Mouse (Mus musculus): ENCODE results near the gene Lyst. TPM values are rescaled to one million over a fixed set of nuclear protein-coding genes. Genes with fewer than 3 reads are reported as not detected.

Lyst gene
- total and polyA plus RNA-seq, 3 experiments = 2.9 to 3.1 TPM; not detected in 1

DNA sequence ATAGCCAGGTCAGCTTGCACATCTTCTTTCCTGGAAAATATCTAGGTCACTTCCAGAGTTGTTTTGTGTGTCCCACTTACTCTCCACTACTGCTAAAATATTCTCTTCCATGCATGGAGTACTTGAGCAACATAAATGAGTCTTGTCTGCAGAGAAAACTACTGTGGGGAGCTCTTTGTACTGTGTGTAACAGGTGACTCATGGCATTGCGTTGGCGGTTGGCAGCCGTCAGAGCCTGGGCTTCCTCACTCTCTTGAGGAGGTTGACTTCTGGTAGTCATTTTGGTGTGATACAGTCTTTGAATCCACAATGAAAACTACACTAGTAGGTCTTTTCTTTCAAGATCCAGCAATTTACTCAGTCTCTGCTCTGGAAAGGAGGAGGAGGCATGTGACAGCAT lies 201.8 kb downstream of the Lyst start:
- Histone ChIP-seq H3K27ac (ENCODE audit: control insufficient read depth, low read depth, low read length) (no peak overlapping the region), H3K79me2 (ENCODE audit: control insufficient read depth, insufficient read depth, low read length, poor library complexity) (no peaks in the 10 kb centered on the region), H3K9me3 (replicated peaks; ENCODE audit: insufficient read depth, low read length) (no peaks in the 10 kb centered on the region)

DNA sequence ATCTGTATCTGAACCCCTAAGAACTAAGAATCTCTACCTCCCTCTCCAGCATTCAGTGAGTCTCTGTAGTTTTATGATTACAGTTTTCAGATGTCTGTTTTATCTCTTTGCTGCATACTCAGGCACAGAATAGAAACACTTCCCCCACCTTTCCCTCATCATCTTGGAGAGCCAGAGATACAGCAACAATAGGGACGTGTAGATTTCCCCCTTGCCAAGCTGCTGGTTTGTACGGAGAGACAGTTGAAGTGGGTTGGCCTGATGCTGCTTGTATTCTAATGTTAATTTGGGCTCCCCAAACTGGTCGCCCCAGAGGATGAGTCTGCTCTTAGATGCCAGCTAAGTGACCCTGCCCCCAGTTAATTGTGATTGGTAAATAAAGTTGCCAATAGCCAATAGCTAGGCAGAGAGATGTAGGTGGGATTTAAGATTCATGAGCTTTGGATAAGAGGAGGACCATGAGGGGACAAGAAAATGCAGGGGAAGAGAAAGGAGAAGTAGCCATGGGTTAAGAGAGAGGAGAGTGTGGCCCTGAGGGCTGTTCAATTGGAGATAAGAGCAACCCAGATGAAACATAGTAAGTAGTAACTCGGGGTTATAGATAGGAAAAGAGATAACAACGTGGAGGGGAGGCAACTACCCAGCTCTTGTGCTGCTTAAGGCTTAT lies 205.1 kb downstream of the Lyst start:
- TF ChIP-seq CHD1 (IDR thresholded peaks at IDR 0.05; ENCODE audit: low read depth, low read length) (no peak), MAFK (IDR thresholded peaks at IDR 0.05; ENCODE audit: borderline replicate concordance, low read depth, low read length) (0 out of 2 replicates have a peak, but pooled peaks have one; percentile 19), POLR2AphosphoS2 (IDR thresholded peaks at IDR 0.05; ENCODE audit: low read length) (no peak), SIN3A (IDR thresholded peaks at IDR 0.05; ENCODE audit: low read length) (peak; percentile 70), MAX (IDR thresholded peaks at IDR 0.05; ENCODE audit: low read length) (peak; percentile 55), POLR2AphosphoS5 (IDR thresholded peaks at IDR 0.05; ENCODE audit: borderline replicate concordance, low read depth, low read length) (no peak), ZMIZ1 (IDR thresholded peaks at IDR 0.05; ENCODE audit: low read depth, low read length) (peak; percentile 23; the same call in 1 of the 2 replicates), TCF12 (IDR thresholded peaks at IDR 0.05; ENCODE audit: low read depth, low read length) (peak; percentile 91), CHD2 (IDR thresholded peaks at IDR 0.05; ENCODE audit: low read length) (peak; percentile 50), ETS1 (IDR thresholded peaks at IDR 0.05; ENCODE audit: low read depth, low read length) (peak; percentile 83), RCOR1 (IDR thresholded peaks at IDR 0.05; ENCODE audit: low read depth, low read length) (peak; percentile 96), TBP (IDR thresholded peaks at IDR 0.05; ENCODE audit: low read depth, low read length) (0 out of 2 replicates have a peak, but pooled peaks have one; percentile 4), MAZ (IDR thresholded peaks at IDR 0.05; ENCODE audit: low read depth, low read length) (peak; percentile 53; the same call in 1 of the 2 replicates), TAL1 (IDR thresholded peaks at IDR 0.05; ENCODE audit: low read length) (peak; percentile 76), MYC (IDR thresholded peaks at IDR 0.05; ENCODE audit: low read depth, low read length) (peak; percentile 82), EP300 (IDR thresholded peaks at IDR 0.05; ENCODE audit: low read depth in 1 of 2, low read length in 2 of 2) (peak; percentile 82 to 83), GABPA (IDR thresholded peaks at IDR 0.05; ENCODE audit: low read depth, low read length) (no peak), GATA1 (IDR thresholded peaks at IDR 0.05; ENCODE audit: low read depth, low read length) (peak; percentile 96)
- no peaks in the 10 kb centered on the region for H3K27me3 ChIP-seq (ENCODE audit: control insufficient read depth in 1 of 2, insufficient read depth in 2 of 2, low read length in 2 of 2)
- H3K9ac ChIP-seq (ENCODE audit: control insufficient read depth, low read depth, low read length, poor library complexity, severe bottlenecking) = no peak overlapping the region
- H3K79me2 ChIP-seq (ENCODE audit: control insufficient read depth, insufficient read depth, low read length, poor library complexity) = no peaks in the 10 kb centered on the region
- H3K9me3 ChIP-seq (replicated peaks; ENCODE audit: insufficient read depth, low read length) = no peaks in the 10 kb centered on the region
- H3K36me3 ChIP-seq (ENCODE audit: control insufficient read depth in 1 of 2, insufficient read depth in 2 of 2, low read length in 2 of 2) = peaks cover 0 to 24% of the 10 kb centered on the region in 2 experiments; a peak in 2 of 4 replicates
- peaks cover 11 to 36% of the 10 kb centered on the region in 2 experiments for H3K4me1 ChIP-seq (ENCODE audit: control insufficient read depth in 1 of 2, insufficient read depth in 2 of 2, low read length in 2 of 2)
- peak; percentile 90 for DNase-seq (ENCODE audit: low read depth, low spot score)
- no peak overlapping the region for H3K4me3 ChIP-seq (ENCODE audit: control insufficient read depth in 1 of 2, insufficient read depth in 1 of 2, low read depth in 2 of 2, low read length in 2 of 2)
- peak overlapping the region; percentile 87 for H3K27ac ChIP-seq (ENCODE audit: control insufficient read depth, low read depth, low read length)

More for the DNA sequence above, 201.8 kb downstream of the Lyst start:
- Histone ChIP-seq H3K9ac (ENCODE audit: control insufficient read depth, low read depth, low read length, poor library complexity, severe bottlenecking) (no peak overlapping the region), H3K36me3 (ENCODE audit: control insufficient read depth in 1 of 2, insufficient read depth in 2 of 2, low read length in 2 of 2) (peaks cover 0 to 16% of the 10 kb centered on the region in 2 experiments; a peak in 2 of 4 replicates), H3K27me3 (ENCODE audit: control insufficient read depth in 1 of 2, insufficient read depth in 2 of 2, low read length in 2 of 2) (no peaks in the 10 kb centered on the region), H3K4me1 (ENCODE audit: control insufficient read depth in 1 of 2, insufficient read depth in 2 of 2, low read length in 2 of 2) (peaks cover 7 to 23% of the 10 kb centered on the region in 2 experiments), H3K4me3 (ENCODE audit: control insufficient read depth in 1 of 2, insufficient read depth in 1 of 2, low read depth in 2 of 2, low read length in 2 of 2) (no peak overlapping the region)
- DNase-seq (ENCODE audit: low read depth, low spot score) = peak; percentile 15
- no peak for TF ChIP-seq BHLHE40 (IDR thresholded peaks at IDR 0.05; ENCODE audit: borderline replicate concordance, low read depth, low read length)
- no peak for TF ChIP-seq E2F4 (IDR thresholded peaks at IDR 0.05; ENCODE audit: borderline replicate concordance, low read depth, low read length)
- TF ChIP-seq TBP (IDR thresholded peaks at IDR 0.05; ENCODE audit: low read depth, low read length) = no peak
- no peak for TF ChIP-seq RCOR1 (IDR thresholded peaks at IDR 0.05; ENCODE audit: low read depth, low read length)
- TF ChIP-seq CTCF (IDR thresholded peaks at IDR 0.05 in 2 of 3, conservative IDR thresholded peaks at IDR 0.05 in 1 of 3; ENCODE audit: control insufficient read depth in 1 of 3, insufficient read depth in 1 of 3, low read depth in 2 of 3, low read length in 3 of 3, poor library complexity in 1 of 3, severe bottlenecking in 1 of 3) = no peak
- no peak for TF ChIP-seq MEF2A (IDR thresholded peaks at IDR 0.05; ENCODE audit: extremely low read depth, insufficient replicate concordance, low read depth, low read length, poor library complexity, severe bottlenecking)
- no peak for TF ChIP-seq HCFC1 (IDR thresholded peaks at IDR 0.05; ENCODE audit: low read depth, low read length)
- no peak for TF ChIP-seq GATA1 (IDR thresholded peaks at IDR 0.05; ENCODE audit: low read depth, low read length)
- TF ChIP-seq ZKSCAN1 (IDR thresholded peaks at IDR 0.05; ENCODE audit: low read depth, low read length) = no peak
- TF ChIP-seq MYB (IDR thresholded peaks at IDR 0.05; ENCODE audit: low read depth, low read length) = no peak
- TF ChIP-seq SIN3A (IDR thresholded peaks at IDR 0.05; ENCODE audit: low read length) = no peak
- TF ChIP-seq RAD21 (IDR thresholded peaks at IDR 0.05; ENCODE audit: low read depth, low read length) = no peak
- no peak for TF ChIP-seq CHD1 (IDR thresholded peaks at IDR 0.05; ENCODE audit: low read depth, low read length)
- no peak for TF ChIP-seq SMC3 (IDR thresholded peaks at IDR 0.05; ENCODE audit: low read depth, low read length)
- TF ChIP-seq USF2 (IDR thresholded peaks at IDR 0.05; ENCODE audit: borderline replicate concordance in 1 of 2, insufficient read depth in 1 of 2, low read depth in 1 of 2, low read length in 2 of 2) = no peak
